Mouse (Mus musculus) liver (tissue): Measurements from ENCODE around the gene Fshr.

Experiments used
- DNase-seq: peaks from one replicate; pipeline ENCODE4 v3.0.0-alpha.2; 2020; ENCODE audit warnings: mixed read lengths

The Fshr gene

DNA sequence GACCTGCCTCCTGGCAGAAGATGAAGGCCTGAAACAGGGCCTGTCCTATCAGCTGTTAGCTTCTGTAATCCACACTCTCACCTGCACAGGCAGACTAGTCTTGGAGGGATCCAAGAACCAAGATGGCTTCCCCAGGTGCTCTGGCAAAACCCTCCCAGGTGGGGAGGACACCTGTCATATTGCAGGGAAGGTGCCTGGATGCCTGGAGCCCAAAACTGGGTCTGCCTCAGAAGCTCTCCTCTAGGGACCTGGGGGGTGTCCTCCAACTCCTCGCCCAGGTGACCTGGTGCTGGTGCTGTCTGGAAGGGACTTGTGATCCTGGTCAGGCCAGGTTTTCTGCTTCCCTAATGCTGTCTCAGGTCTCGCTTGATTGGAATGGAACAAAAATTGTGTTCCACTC is 167.5 kb downstream of the Fshr start:
- DNase-seq, result no peak

DNA sequence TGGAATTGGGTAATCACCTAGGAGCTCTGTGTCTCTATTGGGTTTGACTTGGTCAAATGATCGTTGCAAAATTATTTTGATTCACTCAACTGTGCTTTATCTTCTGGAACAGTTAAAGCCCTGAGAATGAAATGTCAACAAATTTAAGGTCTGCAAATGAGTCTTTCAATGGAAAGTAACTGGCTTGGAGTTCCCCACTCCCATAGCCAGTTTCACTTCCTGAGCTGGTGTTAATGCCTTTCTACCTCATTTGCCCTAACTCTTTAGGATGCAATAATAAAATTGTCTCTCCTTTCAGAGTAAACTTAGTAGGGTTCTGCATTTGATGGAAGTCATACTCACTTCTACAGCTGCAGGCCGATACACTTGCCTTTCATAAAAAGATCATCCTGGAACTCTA is 181.0 kb downstream of the Fshr start:
- DNase-seq, result no peak

DNA sequence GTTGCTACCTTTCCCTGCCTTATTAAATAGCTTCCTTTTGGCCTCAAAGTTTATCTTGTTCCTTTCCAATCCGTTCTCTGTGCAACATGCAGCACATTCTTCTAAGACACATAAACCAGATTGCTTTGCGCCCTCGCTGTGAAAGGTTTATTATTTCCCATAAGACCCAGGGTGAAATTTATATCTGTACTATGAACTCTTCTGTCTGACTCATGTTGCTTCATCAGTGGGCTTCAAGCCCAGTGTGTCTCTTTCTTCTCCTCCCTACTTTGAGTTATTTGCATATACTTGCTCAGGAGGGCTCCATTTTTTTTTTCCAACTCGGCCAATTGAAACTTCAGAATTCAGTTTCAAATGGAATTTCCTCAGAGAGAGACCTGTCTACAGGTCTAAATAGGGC is 183.5 kb downstream of the Fshr start:
- no peak for DNase-seq

DNA sequence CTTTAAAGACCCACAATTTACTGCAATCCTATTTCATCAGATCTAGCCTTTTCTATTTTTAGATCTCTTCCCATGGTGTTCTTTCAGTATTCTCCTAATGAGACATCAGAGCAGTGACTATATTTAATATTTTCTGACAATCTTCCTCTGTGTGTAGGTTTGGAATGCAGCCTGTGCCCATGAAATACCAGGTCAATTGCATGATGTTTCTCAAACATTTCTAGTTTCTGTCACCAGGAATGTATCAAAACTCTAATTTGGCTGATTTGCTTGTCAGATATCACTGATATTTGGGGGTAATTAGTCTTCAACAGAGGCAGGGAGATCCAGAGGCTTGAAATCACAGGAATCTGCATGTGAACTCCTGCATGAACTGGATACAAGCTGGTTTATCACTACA is 186.8 kb downstream of the Fshr start:
- DNase-seq, result no peak

DNA sequence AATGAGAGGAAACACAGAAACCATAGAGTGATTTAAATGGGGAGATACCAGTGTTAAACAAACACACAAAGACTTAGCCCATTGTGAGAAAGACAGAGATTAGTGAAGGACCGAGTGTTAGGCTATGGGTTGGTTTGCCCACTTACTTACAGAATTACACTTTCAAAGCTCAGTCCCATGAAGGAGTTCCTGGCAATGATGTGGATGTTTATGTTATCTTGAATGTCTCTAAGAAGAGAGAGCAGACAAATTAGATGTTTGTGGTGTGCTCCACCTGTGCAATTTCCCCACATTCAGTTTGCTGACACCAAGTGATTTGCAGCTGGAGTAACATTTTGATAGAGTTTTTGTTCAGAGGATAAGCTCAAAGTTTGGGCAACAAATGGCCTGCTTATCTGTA is 191.4 kb downstream of the Fshr start:
- DNase-seq, result no peak

DNA sequence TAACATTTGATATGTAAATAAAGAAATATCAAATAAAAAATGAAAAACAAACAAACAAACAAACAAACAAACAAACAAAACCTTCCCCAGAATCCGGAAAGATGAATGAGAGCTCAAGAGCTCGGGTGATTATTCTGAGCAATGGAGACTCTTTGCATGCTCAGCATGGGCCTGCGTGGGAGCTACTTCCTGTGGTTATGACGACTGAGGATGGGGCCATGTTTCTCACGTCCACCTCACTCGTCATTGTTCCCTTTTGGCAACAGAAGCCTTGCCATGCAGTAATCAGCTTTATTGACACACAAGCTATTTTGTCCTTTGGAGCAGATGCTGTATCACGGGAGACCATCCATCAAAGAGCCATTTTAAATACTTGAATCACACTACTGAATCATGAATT is 191.8 kb downstream of the Fshr start:
- no peak for DNase-seq

DNA sequence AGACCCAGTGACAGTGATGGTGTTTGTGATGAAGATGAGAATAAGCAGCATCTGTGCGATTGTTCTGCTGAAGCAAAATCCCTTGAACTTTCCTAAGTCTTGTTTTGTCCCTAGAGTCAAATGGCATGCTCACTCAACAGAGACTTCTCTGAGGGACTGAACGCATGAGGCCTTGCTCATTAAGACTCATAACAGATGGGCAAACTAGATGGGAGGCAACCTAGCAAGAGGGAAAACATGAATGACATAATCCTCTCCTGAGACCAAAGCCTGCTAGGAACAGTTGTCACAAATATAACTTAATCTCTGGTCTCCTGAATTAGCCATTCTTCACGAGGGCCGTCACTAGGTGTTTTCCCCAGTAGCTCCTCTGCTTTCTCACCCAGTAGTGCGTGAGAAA is 194.5 kb downstream of the Fshr start:
- DNase-seq, result no peak

DNA sequence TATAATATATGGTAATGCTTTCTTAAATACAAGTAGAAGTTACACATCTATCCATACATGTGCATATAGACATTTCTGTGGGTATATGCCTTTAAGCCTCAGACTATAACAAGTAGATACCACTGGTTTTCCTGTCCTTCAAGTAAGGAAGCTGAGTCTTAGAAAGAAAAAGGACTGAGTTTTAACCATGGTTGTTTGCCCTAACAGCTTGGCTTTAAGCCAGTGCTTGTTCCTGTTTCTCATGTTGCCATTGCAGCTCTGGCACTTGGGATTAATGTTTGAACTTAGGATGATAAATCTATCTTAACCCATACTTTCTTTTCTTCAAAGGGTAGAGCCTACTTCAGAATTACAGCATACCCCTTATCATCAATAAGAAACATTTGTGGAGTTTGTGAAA is 200.6 kb downstream of the Fshr start:
- no peak for DNase-seq

DNA sequence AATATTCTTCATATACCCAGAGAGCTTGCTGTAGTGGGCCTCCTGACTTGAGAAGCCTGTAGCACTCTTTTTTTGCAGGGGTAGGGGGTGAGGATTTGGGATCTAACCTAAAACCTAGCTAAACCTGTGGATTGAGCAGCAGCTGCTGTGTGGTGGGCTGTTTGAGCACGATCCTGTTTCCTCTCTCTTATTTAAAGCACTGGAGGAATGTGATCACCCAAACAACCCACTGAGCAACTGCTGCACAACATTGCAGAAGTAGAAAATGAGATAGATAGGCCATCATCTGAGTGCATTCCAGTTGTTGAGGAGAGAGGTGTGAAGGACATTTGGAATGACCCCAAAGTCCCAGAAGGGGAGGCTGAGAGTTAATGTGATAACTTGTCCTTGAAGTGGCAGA is 202.2 kb downstream of the Fshr start:
- DNase-seq, result no peak

DNA sequence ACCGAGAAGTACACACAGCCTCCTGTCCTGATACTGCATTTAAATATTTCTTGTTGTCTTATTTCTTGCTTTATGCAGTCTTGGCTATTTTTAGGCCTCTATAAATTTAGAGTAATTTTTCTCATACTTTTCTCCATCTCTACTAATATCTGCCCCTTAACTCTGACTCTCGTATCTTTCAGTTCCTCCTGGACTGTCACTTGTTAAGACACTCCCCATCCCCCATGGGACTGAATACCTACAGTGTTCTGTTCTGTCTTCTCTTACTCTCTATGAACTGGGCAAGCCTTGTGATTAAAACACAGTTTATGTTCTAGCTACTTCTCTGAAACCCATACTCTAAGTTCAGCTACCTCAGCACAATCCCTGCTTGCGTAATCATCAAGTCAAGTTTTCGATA is 209.2 kb downstream of the Fshr start:
- DNase-seq, result no peak

DNA sequence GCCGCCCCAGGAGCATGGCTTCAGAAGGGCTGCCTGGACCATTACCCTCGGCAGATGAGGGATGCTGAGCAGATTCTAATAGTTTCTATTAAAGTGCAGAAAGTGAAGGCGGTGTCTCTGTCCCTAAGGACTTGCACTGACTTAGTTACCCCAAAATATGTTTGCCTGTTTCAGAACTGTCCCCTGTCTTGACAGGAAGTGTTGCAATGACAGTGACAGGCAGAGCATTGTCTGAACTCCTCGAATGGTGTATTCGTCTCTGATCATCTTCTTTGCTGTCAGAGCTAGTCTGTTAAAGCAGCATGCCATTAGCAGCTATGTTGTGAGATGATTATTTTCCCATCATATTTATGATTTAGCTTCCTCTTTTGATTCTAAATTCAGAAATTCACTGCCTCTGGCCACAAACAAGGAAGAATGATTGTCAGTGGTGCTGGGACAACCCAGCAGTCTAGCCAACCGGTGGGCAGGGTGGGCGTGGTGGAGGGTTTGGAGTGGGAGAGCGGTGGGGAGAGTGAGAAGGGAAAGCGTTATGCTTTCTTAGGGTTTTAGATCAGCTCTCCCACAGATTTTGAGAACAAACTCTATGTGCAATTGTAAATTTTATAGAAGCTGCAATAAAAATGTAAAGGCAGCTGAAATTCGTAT is 219.6 kb downstream of the Fshr start:
- no peak for DNase-seq

DNA sequence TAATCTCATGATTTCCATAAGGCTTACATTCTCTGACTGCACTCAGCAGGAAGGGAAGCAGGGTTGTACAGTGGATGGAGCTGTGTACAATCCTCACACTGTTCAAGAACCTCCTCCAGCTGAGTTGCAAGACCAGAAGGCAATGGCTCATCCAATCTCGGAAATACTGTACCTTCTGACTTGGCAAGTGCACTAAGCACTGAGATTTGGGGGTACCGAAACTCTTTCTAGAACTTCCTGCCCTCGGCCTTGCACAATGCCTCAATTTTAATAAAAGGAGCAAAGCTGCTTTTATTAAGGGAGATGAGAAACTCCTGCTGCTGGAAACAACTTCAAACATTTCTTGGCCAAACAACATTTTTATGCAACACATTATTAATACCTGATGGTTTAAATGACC is 225.9 kb downstream of the Fshr start:
- DNase-seq, result no peak

DNA sequence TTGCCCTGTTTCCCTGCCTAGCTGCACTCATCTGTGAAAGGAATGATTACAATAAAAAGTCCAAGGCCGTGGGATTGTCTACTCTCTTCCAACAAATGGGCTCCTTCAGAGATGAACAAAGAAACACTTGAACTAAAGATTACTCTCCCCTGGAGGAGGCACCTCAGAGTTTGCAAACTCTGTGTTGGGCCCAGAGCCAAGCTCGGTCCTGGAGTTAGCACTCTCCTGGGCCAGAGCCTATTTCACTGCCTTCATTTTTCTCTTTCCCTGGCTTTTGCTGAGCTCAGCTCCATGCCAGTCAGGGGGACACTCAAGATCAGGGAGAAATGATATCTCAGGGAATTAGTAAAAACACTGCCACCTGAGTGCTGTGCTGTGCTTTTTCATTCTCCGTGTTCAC is 234.4 kb downstream of the Fshr start:
- no peak for DNase-seq

DNA sequence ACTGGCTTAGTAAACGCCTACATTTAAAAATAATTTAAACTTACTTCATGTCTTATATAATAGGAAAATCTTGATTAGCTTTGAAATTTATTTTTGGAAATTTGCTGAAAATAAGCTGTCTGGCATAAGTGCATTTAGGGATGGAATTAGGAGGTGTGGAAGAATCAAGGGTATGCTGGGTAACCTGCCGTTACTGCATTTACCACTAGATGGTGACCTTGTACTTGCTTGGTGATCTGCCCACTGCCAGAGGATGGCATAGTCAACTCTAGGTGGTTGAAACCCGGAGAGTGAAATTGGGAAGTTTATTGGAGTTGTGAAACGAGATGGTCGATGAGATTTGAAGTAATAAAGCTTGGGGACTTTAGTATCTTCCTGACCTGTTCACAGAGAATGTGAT is 246.5 kb downstream of the Fshr start:
- no peak for DNase-seq

DNA sequence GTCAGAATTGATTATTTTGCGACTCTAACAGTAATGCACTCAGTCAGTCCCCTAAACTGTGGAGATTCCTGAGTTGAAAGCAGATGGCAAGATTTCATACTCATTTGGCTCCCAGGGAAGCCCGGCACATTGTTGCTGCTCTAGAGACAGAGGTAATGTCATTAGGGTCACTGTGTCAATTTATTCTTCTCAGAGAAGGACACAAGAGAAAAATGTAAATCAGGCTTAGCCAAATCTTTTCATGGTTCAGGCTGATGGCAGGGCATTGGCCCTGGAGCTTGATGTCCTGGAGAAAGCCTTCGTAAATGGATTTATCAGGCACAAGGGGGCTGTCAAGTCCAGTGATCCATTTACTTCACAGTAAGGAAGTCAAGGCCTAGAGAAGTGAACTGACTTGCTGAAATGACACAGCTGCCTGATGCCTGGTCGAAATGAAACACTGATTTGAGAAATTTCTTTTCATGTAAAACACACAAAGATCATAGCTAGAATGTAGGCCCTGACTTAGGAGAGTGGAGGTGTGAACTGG is 262.3 kb downstream of the Fshr start:
- DNase-seq, result no peak

DNA sequence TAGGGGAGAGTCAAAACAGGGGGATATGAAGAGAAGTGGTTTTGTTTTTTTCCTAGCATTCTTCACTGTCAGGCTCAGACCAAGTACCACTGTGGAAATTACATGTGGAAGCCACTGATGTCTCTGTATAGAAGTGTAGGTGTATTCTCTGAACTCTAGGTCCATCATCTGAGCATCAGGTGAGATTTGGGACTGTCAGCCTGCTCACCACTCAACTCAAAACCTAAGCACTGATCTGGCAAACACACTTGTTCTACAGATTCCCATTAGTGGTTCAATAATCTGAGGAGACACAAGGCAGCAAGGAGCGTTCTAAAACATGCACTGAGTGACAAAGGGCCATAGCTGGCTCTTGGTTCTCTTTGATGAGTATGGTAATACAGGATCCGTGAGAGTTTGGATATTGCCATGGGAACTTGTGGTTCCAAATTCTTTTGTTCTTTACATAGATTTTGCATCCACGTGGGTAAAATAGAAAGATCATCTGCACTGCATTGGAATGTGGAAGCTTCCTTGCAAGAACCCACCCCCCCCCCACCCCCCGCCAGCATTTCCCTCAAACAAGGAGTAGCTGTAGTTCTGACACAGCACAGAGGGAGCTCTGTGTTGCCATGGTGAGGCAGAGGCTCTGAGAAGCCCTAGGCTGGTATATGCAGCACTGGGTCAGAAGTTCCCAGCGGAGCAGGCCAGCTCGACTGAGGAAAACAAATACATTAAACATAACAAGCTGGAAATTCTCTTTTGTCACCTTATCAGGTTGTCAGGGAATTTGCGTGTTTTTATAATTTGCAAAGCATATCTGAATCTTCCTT is 262.9 kb downstream of the Fshr start:
- no peak for DNase-seq

DNA sequence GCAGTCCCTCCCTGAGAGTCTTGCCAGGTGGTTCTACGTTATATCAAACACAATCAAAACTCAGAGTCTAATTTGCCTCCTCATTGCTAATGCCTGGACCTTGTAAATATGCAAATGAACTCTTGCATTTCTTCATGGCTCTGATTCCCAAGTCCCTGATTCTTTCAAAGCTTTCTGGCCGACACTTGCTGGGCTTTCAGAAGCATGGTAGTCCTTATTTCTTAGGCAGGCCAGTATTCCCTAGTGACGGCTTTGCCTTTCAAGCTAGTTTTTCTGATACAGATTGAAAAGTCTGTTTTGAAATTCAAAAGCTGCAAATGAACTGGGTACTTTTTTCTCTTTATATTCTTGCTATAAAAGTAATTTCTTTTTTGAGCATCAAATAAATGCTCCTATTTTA is 263.5 kb downstream of the Fshr start:
- DNase-seq, result no peak
